Mouse (Mus musculus) liver, embryonic 14.5 days (tissue): ENCODE measurements around the gene Pde4d.

ENCODE experiments used
- CTCF ChIP-seq: IDR thresholded peaks from 2 replicates; pipeline ENCODE4 v1.5.1; 2016; ENCODE audit warnings: antibody characterized with exemption, low read depth, control low read depth
- EP300 ChIP-seq: IDR thresholded peaks from 2 replicates; pipeline ENCODE4 v1.6.1; 2016; ENCODE audit warnings: antibody characterized with exemption, low read depth

DNA sequence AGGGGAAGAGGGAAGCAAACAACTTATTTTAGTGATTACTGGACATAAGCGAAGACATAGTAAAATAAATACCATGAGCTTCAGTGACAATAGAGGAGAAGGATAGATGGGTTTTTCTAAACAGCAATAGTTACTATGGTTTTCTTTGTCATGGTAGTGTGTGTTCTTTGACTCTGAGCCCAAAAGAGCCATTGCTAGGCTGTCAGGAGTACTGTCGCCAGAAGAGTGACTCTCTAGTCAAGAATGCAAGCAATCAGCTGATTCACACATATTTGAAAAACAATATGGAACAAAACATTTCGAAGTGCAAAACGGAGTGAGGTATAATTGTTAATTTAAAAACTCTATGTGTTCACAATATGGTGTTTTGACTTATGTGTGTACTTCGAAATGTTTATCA is 450.4 kb downstream of the Pde4d start:
- TF ChIP-seq CTCF = no peak
- no peak for TF ChIP-seq EP300
